Mouse (Mus musculus) cerebellum, postnatal 4 days (tissue): ENCODE results near the gene Ppp1r37.
A peak's percentile ranks its signal among the peaks of the same experiment; 100 is the strongest.
"Not testable (repeated sequence)": the region's sequence is repeated elsewhere in the genome, so short reads cannot be mapped to it uniquely, and the experiment has no call there.

Source experiments
- DNase-seq, 2 experiments: peaks; one replicate each; pipeline ENCODE4 v3.0.0; 2022; ENCODE audit warnings: low spot score in 2 of 2, mixed read lengths in 1 of 2

Ppp1r37 gene

DNA sequence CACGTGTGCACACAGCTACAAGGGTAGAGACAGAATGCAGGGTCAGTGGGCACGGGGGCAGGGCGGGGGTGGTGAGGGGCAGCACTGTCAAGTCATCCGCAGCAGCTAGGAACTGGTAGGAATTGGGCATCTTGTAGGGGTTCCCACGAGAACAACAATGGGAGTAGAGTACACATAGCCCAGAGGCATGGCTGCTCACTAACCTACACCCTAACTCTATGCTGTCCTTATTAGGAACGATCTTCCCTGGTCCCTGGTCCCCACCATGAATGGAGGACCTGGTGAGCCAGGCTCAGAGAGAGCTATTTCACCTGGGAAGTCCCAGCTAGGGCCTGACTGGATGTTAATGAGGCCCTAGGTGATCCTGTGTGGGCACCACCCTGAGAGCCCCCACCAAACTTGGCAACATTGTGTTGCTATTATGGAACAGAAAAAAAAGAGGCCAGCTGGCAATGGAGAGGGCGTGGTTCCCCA is 21.2 kb downstream of the Ppp1r37 start:
- no peak for DNase-seq

DNA sequence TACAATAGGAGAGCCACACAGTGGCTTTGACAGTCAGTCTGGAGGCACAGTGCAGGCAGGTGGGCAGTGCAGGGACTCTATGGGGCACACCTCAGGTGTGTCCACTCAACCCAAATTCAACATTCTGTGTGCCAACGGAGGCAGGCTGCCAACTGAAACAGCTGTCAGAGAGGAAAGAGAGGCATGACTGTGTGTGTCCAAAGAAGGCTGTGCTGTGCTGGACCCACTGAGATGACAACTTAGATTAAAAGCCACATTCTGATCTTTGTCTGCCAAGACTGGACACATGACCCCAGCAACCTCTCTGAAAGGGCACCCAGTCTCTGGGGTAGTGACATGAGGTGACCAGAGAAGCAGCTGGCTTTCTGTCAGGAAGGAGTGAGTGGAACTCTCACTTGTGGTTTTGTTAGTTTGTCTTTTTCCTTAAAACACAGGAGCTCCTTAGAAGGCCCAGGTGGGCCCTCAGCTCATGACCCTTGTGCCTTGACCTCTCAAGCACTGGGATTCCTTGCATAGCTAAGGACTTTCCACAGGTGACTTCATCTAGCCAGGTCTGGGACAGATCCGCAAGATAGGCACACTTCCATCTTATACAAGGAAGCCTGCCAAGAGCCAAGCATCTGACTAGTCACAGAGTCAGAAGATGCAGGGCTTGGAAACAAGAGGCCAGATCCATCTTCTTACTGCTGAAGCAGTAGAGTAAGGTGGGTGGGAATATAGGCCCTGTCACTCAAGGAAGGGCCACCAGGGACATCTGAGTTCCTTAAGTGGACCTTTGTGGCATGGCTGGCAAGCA is 21.9 kb downstream of the Ppp1r37 start:
- no peak for DNase-seq

DNA sequence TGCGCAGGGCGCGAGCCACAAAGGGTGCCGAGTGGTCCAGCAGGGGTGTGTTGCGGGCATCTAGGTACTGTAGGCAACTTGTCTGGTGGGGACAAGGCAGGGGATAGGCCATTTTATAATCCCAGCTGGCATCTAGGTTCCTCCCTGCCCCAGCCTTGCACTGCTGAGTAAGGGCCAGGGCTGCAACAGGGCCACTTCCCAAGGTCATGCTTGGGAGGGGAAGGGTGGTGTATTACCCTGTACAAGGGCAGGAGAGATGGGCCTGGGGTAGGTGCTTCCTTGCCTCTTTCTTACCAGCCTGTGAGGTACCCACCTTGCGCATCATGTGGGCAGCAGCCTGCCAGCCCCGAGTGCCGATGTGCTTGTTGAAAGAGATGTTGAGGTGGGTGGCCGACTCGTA is 28.2 kb downstream of the Ppp1r37 start:
- DNase-seq, result no peak

- no peak for DNase-seq
These were observed 30.6 kb downstream of the Ppp1r37 start for GRCm38 (mm10) chr7:19532240-19532639.

DNA sequence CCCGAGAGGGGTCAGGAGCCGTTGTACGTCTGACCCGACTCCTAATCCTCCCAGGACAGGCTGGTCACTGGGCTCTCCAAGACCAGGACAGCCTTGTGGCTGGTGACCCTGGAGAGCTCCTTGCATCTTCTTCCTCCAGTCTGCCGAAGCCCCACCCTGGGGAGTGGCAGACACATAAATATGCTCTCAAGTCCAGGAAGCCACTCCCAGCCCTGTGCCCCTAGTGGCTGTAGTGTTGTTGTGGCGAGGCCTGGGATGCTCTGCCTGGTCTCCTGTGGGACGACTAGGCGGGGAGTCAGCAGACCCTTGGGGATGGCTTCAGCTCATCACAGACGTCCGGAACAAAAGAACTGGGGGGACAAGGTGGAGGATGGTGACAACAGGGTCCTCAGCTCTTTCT is 31.8 kb downstream of the Ppp1r37 start:
- no peak for DNase-seq

DNA sequence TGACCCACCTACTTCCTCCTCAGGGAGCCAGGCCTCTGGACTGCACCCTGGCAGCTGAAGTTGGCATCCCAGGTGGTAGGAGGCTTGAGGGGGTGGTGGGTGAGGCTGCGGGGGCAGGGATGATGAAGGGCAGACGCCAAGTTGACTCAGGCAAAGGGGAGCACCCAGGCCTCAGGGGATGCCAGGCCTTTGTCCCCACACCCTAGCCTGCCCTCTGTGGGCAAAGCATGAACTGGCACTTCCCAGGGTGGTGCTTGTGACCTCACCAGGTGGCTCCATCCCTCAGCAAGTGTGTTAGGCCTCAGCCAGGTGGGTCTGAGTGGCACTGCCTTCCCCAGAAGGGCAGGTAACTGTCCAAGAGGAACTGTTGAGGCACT is 37.8 kb downstream of the Ppp1r37 start:
- no peak for DNase-seq

DNA sequence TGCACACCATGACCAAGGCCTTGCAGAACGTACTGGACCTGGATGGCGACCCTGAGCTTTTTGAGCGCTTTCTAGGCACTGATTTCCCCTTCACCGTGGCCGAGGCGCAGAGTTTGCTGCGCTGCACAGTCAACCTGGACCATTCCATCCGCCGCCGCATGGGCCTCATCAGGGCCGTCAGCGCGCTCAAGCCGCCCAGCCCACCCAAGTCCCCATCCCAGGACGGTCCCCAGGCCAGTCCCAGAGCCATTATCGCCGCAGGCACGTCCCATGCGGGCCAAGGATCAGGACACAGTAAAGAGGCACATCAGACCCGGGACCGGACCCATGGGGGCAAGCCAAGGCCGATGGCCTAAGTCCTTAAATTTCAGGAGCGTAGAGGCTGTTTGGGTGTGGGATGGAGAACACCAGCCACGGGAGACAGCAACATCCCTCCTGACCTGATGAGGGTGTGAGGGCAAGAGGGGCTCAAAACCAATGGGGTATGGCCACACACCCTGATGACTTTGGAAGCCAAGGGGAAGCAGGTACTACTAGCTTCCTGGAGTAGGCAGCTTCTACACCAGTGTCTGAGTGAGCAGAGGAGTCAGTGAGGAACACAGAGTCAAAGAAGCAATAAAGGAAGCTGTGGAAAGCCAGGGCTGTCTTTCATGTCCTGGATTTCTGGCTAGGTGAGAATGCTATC is 38.3 kb downstream of the Ppp1r37 start:
- no peak for DNase-seq

GRCm38 (mm10) chr7:19523757-19524419 is 39.0 kb downstream of the Ppp1r37 start:
- DNase-seq, result peak in 1 of 2 experiments; percentile 67

- no peak for DNase-seq
These were observed 39.7 kb downstream of the Ppp1r37 start for GRCm38 (mm10) chr7:19523017-19523756.

DNA sequence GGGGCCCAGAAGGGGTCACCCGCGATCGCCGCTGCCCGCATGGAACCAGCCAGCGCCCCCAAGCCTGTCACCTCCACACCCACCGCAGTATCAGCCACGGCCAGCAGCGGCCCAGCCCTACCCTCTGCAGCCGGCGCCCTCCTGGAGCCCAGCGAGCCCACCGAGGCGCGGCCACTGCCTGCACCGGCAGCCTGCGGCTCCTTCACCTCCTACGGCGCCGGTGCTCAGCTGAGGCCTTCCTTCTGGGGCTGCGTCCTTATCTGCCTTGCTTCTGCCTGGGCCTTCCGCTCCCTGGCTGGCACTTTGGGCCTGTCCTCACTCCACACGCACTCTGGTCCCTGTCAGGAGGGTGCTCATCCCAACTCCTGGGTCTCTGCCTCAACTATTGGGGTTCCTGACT is 42.8 kb downstream of the Ppp1r37 start:
- DNase-seq, result no peak

DNA sequence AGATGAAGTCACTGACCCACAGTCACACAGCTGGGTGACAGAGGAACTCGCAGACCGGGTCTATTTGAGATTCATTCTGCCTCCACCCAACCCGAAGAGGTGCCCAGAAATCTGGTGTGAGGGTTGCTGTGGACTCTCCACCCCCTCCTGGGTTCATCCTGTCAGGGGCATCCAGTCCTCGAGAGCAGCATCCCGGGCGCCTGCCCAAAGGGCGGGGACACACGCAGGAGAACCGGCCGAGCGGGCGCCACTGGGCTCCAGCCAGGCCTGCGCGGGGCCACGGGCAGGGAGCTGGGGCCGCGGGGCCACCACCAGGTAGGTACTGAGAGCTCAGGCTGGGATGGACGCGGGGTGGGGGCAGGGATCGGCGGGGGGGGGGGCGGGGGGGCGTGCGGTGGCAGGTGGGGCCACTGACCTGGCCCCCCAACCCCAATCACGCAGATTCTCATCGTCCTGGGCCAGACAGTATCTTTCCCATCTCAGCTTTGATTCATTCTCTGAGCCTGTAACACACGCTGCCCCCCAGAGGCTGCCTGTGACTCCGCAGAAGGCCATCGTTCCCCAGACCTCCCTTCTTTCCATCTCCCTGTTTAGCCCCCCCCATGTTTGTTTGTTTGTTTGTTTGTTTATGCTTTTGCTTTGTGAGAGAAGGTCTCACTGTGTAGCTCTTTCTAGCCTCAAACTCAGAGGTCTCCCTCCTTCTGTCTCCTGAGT is 45.1 kb downstream of the Ppp1r37 start, which contains the start of gene Nkpd1:
Gene Nkpd1, plus strand, starts transcription at position 187 of the 714 bp plus-strand sequence.
- peak in 1 of 2 experiments; percentile 17 for DNase-seq

- DNase-seq, result no peak
These were observed 50.5 kb downstream of the Ppp1r37 start for GRCm38 (mm10) chr7:19512353-19512752.

- DNase-seq, result not testable (repeated sequence)
These were observed 50.9 kb downstream of the Ppp1r37 start for GRCm38 (mm10) chr7:19511934-19512333.

DNA sequence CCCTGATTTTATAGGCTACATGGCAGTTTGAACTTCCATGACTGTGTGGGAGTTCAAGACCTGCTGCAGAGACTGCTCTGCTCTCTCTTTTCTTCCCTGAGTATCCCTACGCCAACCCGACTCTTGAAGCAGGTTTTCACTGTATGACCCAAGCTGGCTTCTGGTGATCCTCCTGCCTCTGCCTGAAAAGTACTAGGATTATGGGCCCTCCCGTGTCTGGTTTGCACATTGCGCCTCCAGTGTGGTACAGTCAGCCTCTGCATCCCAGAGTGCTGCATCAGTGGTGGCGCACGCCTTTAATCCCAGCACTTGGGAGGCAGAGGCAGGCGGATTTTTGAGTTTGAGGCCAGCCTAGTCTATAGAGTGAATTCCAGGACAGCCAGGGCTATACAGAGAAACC is 53.1 kb downstream of the Ppp1r37 start:
- no peak for DNase-seq

DNA sequence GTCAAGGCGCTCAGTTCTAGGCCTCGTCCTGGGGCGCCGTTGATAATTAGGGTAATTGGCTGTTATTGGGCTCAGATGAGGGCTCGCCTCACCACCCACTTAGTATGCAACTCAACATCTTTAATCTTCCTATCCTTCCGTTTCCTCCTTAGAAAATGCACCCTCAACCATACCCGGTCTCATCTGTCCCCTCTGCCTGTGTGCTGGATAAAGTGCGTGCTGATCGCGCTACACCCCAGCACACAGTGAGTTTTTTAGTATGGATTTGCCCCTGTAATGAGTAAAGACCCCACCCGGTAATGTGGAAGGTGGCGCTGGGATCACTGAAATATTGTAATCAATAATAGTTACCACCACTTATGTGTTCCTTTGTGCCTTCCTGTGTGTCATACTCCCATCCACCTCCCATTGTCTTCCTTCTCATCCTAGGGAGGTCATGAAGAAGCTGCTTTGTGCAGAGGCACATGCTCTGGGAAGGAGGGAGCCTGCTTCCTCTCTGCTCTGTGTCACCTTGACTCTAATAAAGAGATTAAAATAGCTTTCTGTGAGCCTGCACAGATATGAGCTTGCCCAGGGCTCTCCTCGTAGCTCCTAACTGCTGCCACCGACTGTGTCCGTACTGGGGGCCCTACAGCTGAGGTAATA is 53.8 kb downstream of the Ppp1r37 start:
- DNase-seq, result no peak

- DNase-seq, result peak; percentile 90 to 93
These were observed 54.5 kb downstream of the Ppp1r37 start, which contains the start of the genes Bloc1s3 and Trappc6a for GRCm38 (mm10) chr7:19508150-19508923. Gene Bloc1s3 (minus strand): TSS chr7:19508367. Gene Trappc6a (plus strand): TSS chr7:19508395.

DNA sequence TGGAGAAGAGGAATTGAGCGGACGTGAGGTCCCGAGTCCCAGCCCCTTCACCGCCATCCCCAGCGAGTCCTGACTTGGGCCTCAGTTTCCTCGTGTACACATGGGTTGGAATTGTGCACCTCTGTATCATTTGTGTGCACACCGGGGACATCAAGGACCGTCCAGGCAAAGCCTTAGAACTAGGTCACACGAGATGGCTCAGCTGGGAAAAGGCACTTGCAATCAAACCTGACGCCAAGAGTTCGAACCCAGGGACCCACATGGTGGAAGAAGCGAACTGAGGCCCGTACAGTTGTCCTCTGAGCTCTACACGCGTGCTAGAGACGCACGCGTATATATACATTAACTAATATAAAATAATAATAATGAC is 55.3 kb downstream of the Ppp1r37 start:
- no peak for DNase-seq

- peak; percentile 59 to 70 for DNase-seq
These were observed 55.8 kb downstream of the Ppp1r37 start for GRCm38 (mm10) chr7:19506969-19507611.

DNA sequence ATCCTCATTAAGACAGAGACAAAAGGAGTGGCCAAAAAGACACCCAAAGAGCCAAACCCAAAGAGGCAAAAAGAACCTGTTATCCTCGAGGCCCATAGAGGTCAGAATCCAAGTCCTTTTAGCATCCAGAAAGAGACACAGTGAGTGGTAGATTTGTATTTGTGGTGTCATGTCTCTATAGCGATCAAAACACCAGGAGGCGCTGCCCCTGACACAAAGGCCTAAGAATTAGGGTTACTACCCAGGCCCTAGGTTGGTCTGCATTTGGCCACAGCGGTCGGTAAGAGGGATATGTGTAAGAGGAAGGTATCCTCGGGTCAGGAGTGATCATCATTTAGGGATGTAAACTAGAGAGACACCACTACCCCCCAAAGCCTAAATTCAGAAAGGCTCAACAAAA is 56.5 kb downstream of the Ppp1r37 start:
- no peak for DNase-seq
